Mouse (Mus musculus) myocyte (in vitro differentiated cells): ENCODE results near the gene Ncor2. TPM values are rescaled to one million over a fixed set of nuclear protein-coding genes. Genes with fewer than 3 reads are reported as not detected.
A peak's percentile ranks its signal among the peaks of the same experiment; 100 is the strongest.

Experiments
- H3K27me3 ChIP-seq: one replicate; pipeline ENCODE4 v1.6.1; 2011; ENCODE audit not compliant: control insufficient read depth, insufficient read depth, insufficient read length
- H3K36me3 ChIP-seq: one replicate; pipeline ENCODE4 v1.6.1; 2011; ENCODE audit not compliant: control insufficient read depth, insufficient read depth
- H3K4me2 ChIP-seq: one replicate; pipeline ENCODE4 v1.6.1; 2011; ENCODE audit warnings: low read depth, control low read depth
- H3K4me3 ChIP-seq: one replicate; pipeline ENCODE4 v1.5.1; 2011; ENCODE audit warnings: mild to moderate bottlenecking, control low read depth, moderate library complexity
- H3K79me2 ChIP-seq: one replicate; pipeline ENCODE4 v1.6.1; 2011; ENCODE audit not compliant: control insufficient read depth, insufficient read depth
- H3ac ChIP-seq: one replicate; pipeline ENCODE4 v1.6.1; 2011; ENCODE audit not compliant: control insufficient read depth, insufficient read length
- CEBPB ChIP-seq: IDR thresholded peaks from 2 replicates; pipeline ENCODE4 v1.6.1; 2011; ENCODE audit warnings: mild to moderate bottlenecking, moderate library complexity; ENCODE audit not compliant: poor library complexity, insufficient read depth, severe bottlenecking
- E2F4 ChIP-seq: IDR thresholded peaks from one replicate; pipeline ENCODE4 v1.6.1; 2011; ENCODE audit warnings: mild to moderate bottlenecking, control low read depth, moderate library complexity; ENCODE audit not compliant: insufficient read depth
- MAX ChIP-seq: IDR thresholded peaks from one replicate; pipeline ENCODE4 v1.6.1; 2011; ENCODE audit warnings: low read depth, mild to moderate bottlenecking, control low read depth
- MYOD1 ChIP-seq, 3 experiments: IDR thresholded peaks; one replicate each; pipeline ENCODE4 v1.6.1; 2011; ENCODE audit warnings: control low read depth in 2 of 3, low read depth in 2 of 3, mild to moderate bottlenecking in 2 of 3, moderate library complexity in 1 of 3; ENCODE audit not compliant: insufficient read length in 2 of 3, control insufficient read depth in 1 of 3
- MYOG ChIP-seq, 3 experiments: IDR thresholded peaks; one replicate each; pipeline ENCODE4 v1.6.1; 2011; ENCODE audit warnings: control low read depth in 2 of 3, low read depth in 2 of 3, mild to moderate bottlenecking in 2 of 3; ENCODE audit not compliant: insufficient read length in 2 of 3, control insufficient read depth in 1 of 3, insufficient read depth in 1 of 3
- POLR2A ChIP-seq: IDR thresholded peaks from one replicate; pipeline ENCODE4 v1.6.1; 2011; ENCODE audit warnings: low read depth, mild to moderate bottlenecking, control low read depth, moderate library complexity; ENCODE audit not compliant: insufficient read length
- POLR2AphosphoS2 ChIP-seq: IDR thresholded peaks from one replicate; pipeline ENCODE4 v1.6.1; 2011; ENCODE audit warnings: low read depth, control low read depth; ENCODE audit not compliant: insufficient read length
- REST ChIP-seq: IDR thresholded peaks from one replicate; pipeline ENCODE4 v1.6.1; 2011; ENCODE audit warnings: mild to moderate bottlenecking, control low read depth, moderate library complexity; ENCODE audit not compliant: insufficient read depth, insufficient read length
- SRF ChIP-seq: IDR thresholded peaks from one replicate; pipeline ENCODE4 v1.6.1; 2011; ENCODE audit warnings: low read depth; ENCODE audit not compliant: control insufficient read depth, insufficient read length
- TCF12 ChIP-seq: IDR thresholded peaks from one replicate; pipeline ENCODE4 v1.6.1; 2011; ENCODE audit warnings: mild to moderate bottlenecking, control low read depth; ENCODE audit not compliant: poor library complexity, insufficient read depth, severe bottlenecking
- TCF3 ChIP-seq: IDR thresholded peaks from one replicate; pipeline ENCODE4 v1.6.1; 2011; ENCODE audit warnings: low read depth, control low read depth; ENCODE audit not compliant: insufficient read length
- USF1 ChIP-seq: IDR thresholded peaks from one replicate; pipeline ENCODE4 v1.6.1; 2011; ENCODE audit warnings: low read depth, mild to moderate bottlenecking, control low read depth, moderate library complexity
- polyA plus RNA-seq: library from polyadenylated mRNA; unstranded; fragments of >200 nt; fragmentation: generic; extraction: Trizol; gene quantifications from one replicate; pipeline ENCODE4 v1.2.1, GENCODE M21; 2012; ENCODE audit warnings: missing spikeins

Gene Ncor2
- polyA plus RNA-seq, 1 experiment: 127 TPM

- H3K27me3 ChIP-seq: no peaks in the 10 kb centered on the region
- H3K36me3 ChIP-seq: no peaks in the 10 kb centered on the region
- no peak overlapping the region for H3K4me2 ChIP-seq
- H3K4me3 ChIP-seq: no peak overlapping the region
- TF ChIP-seq POLR2AphosphoS2 (no peak), MYOD1 (IDR thresholded peaks at IDR 0.05; ENCODE audit: control insufficient read depth in 1 of 3, insufficient read length in 2 of 3, low read depth in 2 of 3) (no peak), CEBPB (no peak), E2F4 (no peak)
- no peaks in the 10 kb centered on the region for H3K79me2 ChIP-seq
- no peak overlapping the region for H3ac ChIP-seq
These were observed 43.7 kb upstream of the Ncor2 start for GRCm38 (mm10) chr5:125222706-125223105.

DNA sequence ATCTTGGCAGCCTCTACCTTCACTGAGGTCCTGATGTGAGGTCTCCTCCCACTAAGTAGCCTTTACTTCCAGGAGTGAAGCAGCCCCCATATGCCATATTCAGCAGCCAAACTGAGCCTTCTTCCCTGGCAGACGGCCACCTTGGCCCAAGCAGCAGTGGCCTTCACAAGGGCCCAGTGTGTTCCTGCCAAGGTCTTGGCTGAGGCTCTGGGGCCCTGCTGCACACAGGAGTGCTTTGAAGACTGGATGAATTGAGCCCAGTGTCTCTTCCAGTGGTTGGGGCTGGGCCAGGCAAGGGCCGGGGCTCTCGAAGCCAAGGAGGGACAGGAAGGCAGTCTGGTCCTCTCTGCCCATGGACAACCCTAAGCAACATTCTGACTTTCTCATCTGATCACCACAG, 42.8 kb upstream of the Ncor2 start:
- H3K36me3 ChIP-seq: no peaks in the 10 kb centered on the region
- no peak overlapping the region for H3K4me3 ChIP-seq
- no peak overlapping the region for H3K4me2 ChIP-seq
- H3ac ChIP-seq: no peak overlapping the region
- no peaks in the 10 kb centered on the region for H3K27me3 ChIP-seq
- no peaks in the 10 kb centered on the region for H3K79me2 ChIP-seq
- TF ChIP-seq CEBPB (no peak), MYOG (IDR thresholded peaks at IDR 0.05; ENCODE audit: control insufficient read depth in 1 of 3, insufficient read depth in 1 of 3, insufficient read length in 2 of 3, low read depth in 2 of 3) (no peak), E2F4 (no peak), POLR2A (no peak), USF1 (no peak), TCF3 (no peak), POLR2AphosphoS2 (no peak), MAX (no peak), MYOD1 (IDR thresholded peaks at IDR 0.05; ENCODE audit: control insufficient read depth in 1 of 3, insufficient read length in 2 of 3, low read depth in 2 of 3) (no peak), SRF (no peak), REST (no peak), TCF12 (no peak)

DNA sequence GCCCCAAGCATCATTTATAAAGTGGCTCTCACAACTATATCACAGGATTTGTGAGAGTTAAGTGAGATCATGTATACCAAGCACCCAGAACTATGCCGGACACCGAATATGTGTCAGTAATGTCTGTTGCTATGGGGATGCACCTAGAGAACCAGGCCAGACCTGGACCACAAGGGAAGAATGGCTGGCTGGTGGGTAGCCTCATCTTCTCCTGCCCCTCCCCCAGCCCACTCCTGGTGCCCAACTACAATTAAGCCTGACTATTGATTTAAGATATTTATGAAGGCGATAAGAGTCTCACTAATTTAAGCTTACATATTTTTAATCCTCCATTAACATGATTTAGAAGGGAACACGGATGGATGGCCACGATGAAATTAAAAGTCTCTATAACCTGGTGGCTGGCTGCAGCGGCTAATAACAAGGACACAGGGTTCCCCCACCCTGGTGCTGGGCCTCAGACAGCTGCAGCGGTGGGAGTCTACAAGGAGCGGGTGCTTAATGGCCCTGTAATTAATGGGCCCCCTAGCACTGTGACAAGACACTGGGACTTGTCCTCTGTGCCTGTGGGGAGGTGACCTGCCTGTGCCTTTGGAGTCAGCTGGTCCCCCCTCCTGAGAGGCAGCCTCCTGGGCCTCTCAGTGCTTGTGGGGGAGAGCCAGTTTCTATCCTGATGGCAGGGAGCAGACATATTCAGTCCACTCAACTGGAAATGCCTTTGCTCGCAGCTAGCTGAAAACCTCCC, 38.6 kb upstream of the Ncor2 start:
- H3K36me3 ChIP-seq: no peaks in the 10 kb centered on the region
- no peaks in the 10 kb centered on the region for H3K27me3 ChIP-seq
- no peak for TF ChIP-seq REST
- no peak for TF ChIP-seq POLR2A
- no peak for TF ChIP-seq MYOG (IDR thresholded peaks at IDR 0.05; ENCODE audit: control insufficient read depth in 1 of 3, insufficient read depth in 1 of 3, insufficient read length in 2 of 3, low read depth in 2 of 3)
- TF ChIP-seq MAX: no peak
- TF ChIP-seq E2F4: no peak
- no peak for TF ChIP-seq TCF12
- TF ChIP-seq CEBPB: no peak
- no peak for TF ChIP-seq USF1
- no peak for TF ChIP-seq SRF
- no peak for TF ChIP-seq MYOD1 (IDR thresholded peaks at IDR 0.05; ENCODE audit: control insufficient read depth in 1 of 3, insufficient read length in 2 of 3, low read depth in 2 of 3)
- TF ChIP-seq TCF3: no peak
- no peak for TF ChIP-seq POLR2AphosphoS2
- H3K79me2 ChIP-seq: no peaks in the 10 kb centered on the region
- no peak overlapping the region for H3K4me3 ChIP-seq
- no peak overlapping the region for H3ac ChIP-seq
- H3K4me2 ChIP-seq: no peak overlapping the region

- Histone ChIP-seq H3K79me2 (no peaks in the 10 kb centered on the region), H3K4me2 (no peak overlapping the region), H3K36me3 (no peaks in the 10 kb centered on the region), H3K4me3 (no peak overlapping the region), H3ac (no peak overlapping the region), H3K27me3 (no peaks in the 10 kb centered on the region)
- peak in 1 of 3 experiments; percentile 40 for TF ChIP-seq MYOD1 (IDR thresholded peaks at IDR 0.05; ENCODE audit: control insufficient read depth in 1 of 3, insufficient read length in 2 of 3, low read depth in 2 of 3)
- no peak for TF ChIP-seq USF1
These were observed 37.0 kb upstream of the Ncor2 start for GRCm38 (mm10) chr5:125215930-125216459.

GRCm38 (mm10) chr5:125215346-125215929, 36.4 kb upstream of the Ncor2 start:
- H3K36me3 ChIP-seq: no peaks in the 10 kb centered on the region
- H3K79me2 ChIP-seq: no peaks in the 10 kb centered on the region
- TF ChIP-seq SRF (no peak), MAX (no peak), REST (no peak), MYOG (IDR thresholded peaks at IDR 0.05; ENCODE audit: control insufficient read depth in 1 of 3, insufficient read depth in 1 of 3, insufficient read length in 2 of 3, low read depth in 2 of 3) (no peak), POLR2A (no peak), TCF3 (no peak), CEBPB (no peak), MYOD1 (IDR thresholded peaks at IDR 0.05; ENCODE audit: control insufficient read depth in 1 of 3, insufficient read length in 2 of 3, low read depth in 2 of 3) (no peak), TCF12 (no peak), POLR2AphosphoS2 (no peak), USF1 (no peak), E2F4 (no peak)
- H3K4me2 ChIP-seq: no peak overlapping the region
- no peak overlapping the region for H3ac ChIP-seq
- no peaks in the 10 kb centered on the region for H3K27me3 ChIP-seq
- no peak overlapping the region for H3K4me3 ChIP-seq
